Mouse (Mus musculus) ES-Bruce4 (cell line): Measurements from ENCODE around the gene Pla1a.

Experiments
- CTCF ChIP-seq: IDR thresholded peaks from one replicate; pipeline ENCODE4 v1.8.1; 2011; ENCODE audit warnings: low read depth, low read length
- POLR2A ChIP-seq: IDR thresholded peaks from one replicate; pipeline ENCODE4 v1.8.1; 2011; ENCODE audit warnings: low read length; ENCODE audit not compliant: insufficient read depth

DNA sequence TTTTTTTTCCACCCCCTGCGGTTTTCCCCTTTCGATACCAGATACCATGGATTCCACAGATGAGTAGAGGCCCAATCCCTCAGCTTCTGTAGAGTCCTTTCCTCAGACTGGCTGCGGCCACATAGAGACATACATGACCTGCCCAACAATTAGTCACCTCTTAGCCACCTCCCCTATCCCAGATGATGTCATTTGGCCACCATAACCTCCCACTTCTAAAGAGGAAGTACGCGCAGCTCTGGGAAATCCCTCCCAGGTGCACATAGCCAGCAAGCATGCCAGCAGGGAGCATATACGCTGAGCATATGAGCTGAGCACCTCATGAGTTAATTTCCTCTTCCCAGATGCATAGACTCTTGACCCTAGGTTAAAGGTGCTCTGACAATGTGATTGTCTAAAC is 26.2 kb downstream of the Pla1a start:
- no peak for TF ChIP-seq POLR2A
- TF ChIP-seq CTCF, result no peak
